Mouse (Mus musculus) heart, postnatal 0 days (tissue): ENCODE measurements around the gene 1110004F10Rik.

Source experiments
- CTCF ChIP-seq: IDR thresholded peaks from 2 replicates; pipeline ENCODE4 v1.5.1; 2016; ENCODE audit warnings: antibody characterized with exemption, control low read depth, low read depth
- EP300 ChIP-seq: IDR thresholded peaks from 2 replicates; pipeline ENCODE4 v1.6.1; 2016; ENCODE audit warnings: antibody characterized with exemption, low read depth

- no peak for TF ChIP-seq CTCF
- TF ChIP-seq EP300 = no peak
These were observed 4.9 kb upstream of the 1110004F10Rik start for GRCm38 (mm10) chr7:116034282-116034758.
